Mouse (Mus musculus) frontal cortex, postnatal 36 days (tissue): ENCODE results near the gene Gins1.
A peak's percentile ranks its signal among the peaks of the same experiment; 100 is the strongest.

Source experiments
- DNase-seq, 2 experiments: peaks; one replicate each; pipeline ENCODE4 v3.0.0; 2022; ENCODE audit warnings: low spot score in 2 of 2

Gene Gins1

GRCm38 (mm10) chr2:150959521-150959920, 54.3 kb downstream of the Gins1 start:
- peak; percentile 35 to 42 for DNase-seq

- no peak for DNase-seq
These were observed 58.0 kb downstream of the Gins1 start for GRCm38 (mm10) chr2:150963246-150963645.

- no peak for DNase-seq
These were observed 59.4 kb downstream of the Gins1 start for GRCm38 (mm10) chr2:150964641-150965040.

GRCm38 (mm10) chr2:150965951-150966350, 60.8 kb downstream of the Gins1 start:
- DNase-seq = no peak

GRCm38 (mm10) chr2:150967491-150967890, 62.3 kb downstream of the Gins1 start:
- no peak for DNase-seq

GRCm38 (mm10) chr2:150969231-150969630, 64.0 kb downstream of the Gins1 start:
- DNase-seq = no peak

- DNase-seq = no peak
These were observed 66.7 kb downstream of the Gins1 start for GRCm38 (mm10) chr2:150971856-150972255.

GRCm38 (mm10) chr2:150972681-150973080, 67.5 kb downstream of the Gins1 start:
- DNase-seq = no peak

GRCm38 (mm10) chr2:150973401-150974115, 68.4 kb downstream of the Gins1 start:
- DNase-seq = no peak

GRCm38 (mm10) chr2:150976871-150977270, 71.7 kb downstream of the Gins1 start:
- DNase-seq = no peak

GRCm38 (mm10) chr2:150977676-150978075, 72.5 kb downstream of the Gins1 start:
- no peak for DNase-seq

GRCm38 (mm10) chr2:150978791-150979190, 73.6 kb downstream of the Gins1 start:
- no peak for DNase-seq

- DNase-seq = no peak
These were observed 74.8 kb downstream of the Gins1 start for GRCm38 (mm10) chr2:150979861-150980620.
